Mouse (Mus musculus): Measurements from ENCODE around the gene Lig3. TPM values are rescaled to one million over a fixed set of nuclear protein-coding genes. Genes with fewer than 3 reads are reported as not detected.

The Lig3 gene
- polyA plus RNA-seq (2015; fragmentation: Nextera tagmentation; extraction: Ambion mirVana), result 25.6 and 28.5 TPM in 2 replicates

GRCm38 (mm10) chr11:82780983-82781903 lies at the start of gene Lig3:
Lig3 (plus strand) TSS chr11:82781108.
- Histone ChIP-seq H3K27me3 (ENCODE audit: control insufficient read depth, insufficient read depth, low read depth, low read length) (no peaks in the 10 kb centered on the region), H3K4me3 (ENCODE audit: low read depth, low read length) (peak within 1 kb of the TSS; percentile 67), H3K36me3 (ENCODE audit: control insufficient read depth, insufficient read depth, low read length) (peaks cover 2% of the 10 kb centered on the region; the same call in 1 of the 2 replicates), H3K9ac (ENCODE audit: low read depth, low read length) (peak within 1 kb of the TSS; percentile 94), H3K27ac (ENCODE audit: low read length) (peak within 1 kb of the TSS; percentile 98), H3K4me1 (ENCODE audit: control insufficient read depth, insufficient read depth, low read length) (peaks cover 18% of the 10 kb centered on the region), H3K9me3 (replicated peaks; ENCODE audit: control insufficient read depth, low read length, poor library complexity, severe bottlenecking) (no peaks in the 10 kb centered on the region), H3K4me2 (ENCODE audit: low read length) (peak within 1 kb of the TSS; percentile 78)
- peak; percentile 96 for ATAC-seq
- WGBS, result under 1% methylated on average over 73 of the region's 90 CpGs

GRCm38 (mm10) chr11:82734227-82734626 lies 46.7 kb upstream of the Lig3 start:
- H3K4me2 ChIP-seq (ENCODE audit: low read length), result no peak overlapping the region
- H3K27ac ChIP-seq (ENCODE audit: low read length), result no peak overlapping the region
- H3K4me1 ChIP-seq (ENCODE audit: control insufficient read depth, insufficient read depth, low read length), result no peaks in the 10 kb centered on the region
- ATAC-seq, result no peak
- no peaks in the 10 kb centered on the region for H3K27me3 ChIP-seq (ENCODE audit: control insufficient read depth, insufficient read depth, low read depth, low read length)
- no peak overlapping the region for H3K9ac ChIP-seq (ENCODE audit: low read depth, low read length)
- no peaks in the 10 kb centered on the region for H3K9me3 ChIP-seq (replicated peaks; ENCODE audit: control insufficient read depth, low read length, poor library complexity, severe bottlenecking)
- no peak overlapping the region for H3K4me3 ChIP-seq (ENCODE audit: low read depth, low read length)
- no peaks in the 10 kb centered on the region for H3K36me3 ChIP-seq (ENCODE audit: control insufficient read depth, insufficient read depth, low read length)

DNA sequence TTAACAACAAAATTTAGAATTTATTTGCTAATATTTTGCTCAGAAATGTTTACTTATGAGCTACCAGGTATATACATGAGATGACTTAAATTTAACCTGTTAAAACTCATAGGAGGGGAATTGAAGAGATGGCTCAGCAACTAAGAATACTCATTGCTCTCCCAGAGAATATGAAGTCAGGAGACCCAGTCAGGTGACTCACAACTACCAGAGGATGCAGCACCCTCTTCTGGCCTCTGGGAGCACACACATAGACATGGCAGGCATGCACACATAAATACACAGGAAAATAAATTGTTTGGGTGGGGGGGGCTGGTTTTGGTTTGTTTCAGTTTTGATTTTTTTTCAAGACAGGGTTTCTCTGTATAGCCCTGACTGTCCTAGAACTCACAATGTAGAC lies 41.9 kb upstream of the Lig3 start:
- no peaks in the 10 kb centered on the region for H3K27me3 ChIP-seq (ENCODE audit: control insufficient read depth, insufficient read depth, low read depth, low read length)
- ATAC-seq, result no peak
- H3K9ac ChIP-seq (ENCODE audit: low read depth, low read length), result no peak overlapping the region
- no peak overlapping the region for H3K27ac ChIP-seq (ENCODE audit: low read length)
- H3K9me3 ChIP-seq (replicated peaks; ENCODE audit: control insufficient read depth, low read length, poor library complexity, severe bottlenecking), result no peaks in the 10 kb centered on the region
- H3K4me1 ChIP-seq (ENCODE audit: control insufficient read depth, insufficient read depth, low read length), result no peaks in the 10 kb centered on the region
- H3K4me3 ChIP-seq (ENCODE audit: low read depth, low read length), result no peak overlapping the region
- H3K36me3 ChIP-seq (ENCODE audit: control insufficient read depth, insufficient read depth, low read length), result no peaks in the 10 kb centered on the region
- no peak overlapping the region for H3K4me2 ChIP-seq (ENCODE audit: low read length)

DNA sequence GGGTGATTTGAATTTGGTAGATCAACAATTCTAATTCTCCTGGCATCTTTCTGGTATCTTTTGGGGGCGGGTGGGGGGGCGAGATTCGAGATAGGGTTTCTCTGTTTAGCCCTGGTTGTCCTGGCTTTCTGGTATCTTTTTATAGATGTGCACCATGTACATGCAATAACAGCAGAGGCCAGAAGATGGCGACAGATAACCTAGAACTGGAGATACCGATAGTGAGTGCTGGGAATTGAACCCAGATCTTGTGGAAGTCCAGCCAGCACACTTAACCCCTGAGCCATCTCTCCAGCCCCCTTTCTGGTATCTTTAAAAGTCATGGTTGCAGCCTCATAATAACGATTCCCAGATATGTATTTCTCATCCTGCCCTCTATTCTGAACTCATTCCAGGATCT lies 34.8 kb upstream of the Lig3 start:
- no peak for ATAC-seq
- 38% methylated on average over 6 of the region's 6 CpGs for WGBS

GRCm38 (mm10) chr11:82746857-82747366 lies 34.0 kb upstream of the Lig3 start:
- Histone ChIP-seq H3K4me3 (ENCODE audit: low read depth, low read length) (no peak overlapping the region), H3K9ac (ENCODE audit: low read depth, low read length) (no peak overlapping the region), H3K27me3 (ENCODE audit: control insufficient read depth, insufficient read depth, low read depth, low read length) (no peaks in the 10 kb centered on the region), H3K36me3 (ENCODE audit: control insufficient read depth, insufficient read depth, low read length) (no peaks in the 10 kb centered on the region), H3K9me3 (replicated peaks; ENCODE audit: control insufficient read depth, low read length, poor library complexity, severe bottlenecking) (no peaks in the 10 kb centered on the region), H3K4me1 (ENCODE audit: control insufficient read depth, insufficient read depth, low read length) (no peaks in the 10 kb centered on the region), H3K27ac (ENCODE audit: low read length) (no peak overlapping the region), H3K4me2 (ENCODE audit: low read length) (no peak overlapping the region)
- WGBS, result 85% methylated on average over 8 of the region's 8 CpGs
- no peak for ATAC-seq

More for the DNA sequence above, 34.8 kb upstream of the Lig3 start:
- no peaks in the 10 kb centered on the region for H3K36me3 ChIP-seq (ENCODE audit: control insufficient read depth, insufficient read depth, low read length)
- H3K4me1 ChIP-seq (ENCODE audit: control insufficient read depth, insufficient read depth, low read length), result no peaks in the 10 kb centered on the region
- no peak overlapping the region for H3K4me3 ChIP-seq (ENCODE audit: low read depth, low read length)
- no peaks in the 10 kb centered on the region for H3K27me3 ChIP-seq (ENCODE audit: control insufficient read depth, insufficient read depth, low read depth, low read length)
- H3K9ac ChIP-seq (ENCODE audit: low read depth, low read length), result no peak overlapping the region
- H3K4me2 ChIP-seq (ENCODE audit: low read length), result no peak overlapping the region
- H3K9me3 ChIP-seq (replicated peaks; ENCODE audit: control insufficient read depth, low read length, poor library complexity, severe bottlenecking), result no peaks in the 10 kb centered on the region
- no peak overlapping the region for H3K27ac ChIP-seq (ENCODE audit: low read length)

- Histone ChIP-seq H3K9ac (ENCODE audit: low read depth, low read length) (no peak overlapping the region), H3K4me2 (ENCODE audit: low read length) (no peak overlapping the region), H3K27me3 (ENCODE audit: control insufficient read depth, insufficient read depth, low read depth, low read length) (no peaks in the 10 kb centered on the region), H3K27ac (ENCODE audit: low read length) (no peak overlapping the region), H3K36me3 (ENCODE audit: control insufficient read depth, insufficient read depth, low read length) (no peaks in the 10 kb centered on the region), H3K4me3 (ENCODE audit: low read depth, low read length) (no peak overlapping the region), H3K9me3 (replicated peaks; ENCODE audit: control insufficient read depth, low read length, poor library complexity, severe bottlenecking) (no peaks in the 10 kb centered on the region), H3K4me1 (ENCODE audit: control insufficient read depth, insufficient read depth, low read length) (no peaks in the 10 kb centered on the region)
- WGBS, result 77% methylated on average over 5 of the region's 6 CpGs
- no peak for ATAC-seq
Observed at GRCm38 (mm10) chr11:82752349-82753115, 28.4 kb upstream of the Lig3 start.

- H3K27me3 ChIP-seq (ENCODE audit: control insufficient read depth, insufficient read depth, low read depth, low read length), result no peaks in the 10 kb centered on the region
- H3K4me2 ChIP-seq (ENCODE audit: low read length), result no peak overlapping the region
- ATAC-seq, result no peak
- H3K27ac ChIP-seq (ENCODE audit: low read length), result no peak overlapping the region
- H3K36me3 ChIP-seq (ENCODE audit: control insufficient read depth, insufficient read depth, low read length), result no peaks in the 10 kb centered on the region
- H3K4me3 ChIP-seq (ENCODE audit: low read depth, low read length), result no peak overlapping the region
- no peaks in the 10 kb centered on the region for H3K9me3 ChIP-seq (replicated peaks; ENCODE audit: control insufficient read depth, low read length, poor library complexity, severe bottlenecking)
- no peak overlapping the region for H3K9ac ChIP-seq (ENCODE audit: low read depth, low read length)
- H3K4me1 ChIP-seq (ENCODE audit: control insufficient read depth, insufficient read depth, low read length), result no peaks in the 10 kb centered on the region
- 87% methylated on average over 1 of the region's 1 CpGs for WGBS
Observed at GRCm38 (mm10) chr11:82755919-82756318, 25.0 kb upstream of the Lig3 start.

DNA sequence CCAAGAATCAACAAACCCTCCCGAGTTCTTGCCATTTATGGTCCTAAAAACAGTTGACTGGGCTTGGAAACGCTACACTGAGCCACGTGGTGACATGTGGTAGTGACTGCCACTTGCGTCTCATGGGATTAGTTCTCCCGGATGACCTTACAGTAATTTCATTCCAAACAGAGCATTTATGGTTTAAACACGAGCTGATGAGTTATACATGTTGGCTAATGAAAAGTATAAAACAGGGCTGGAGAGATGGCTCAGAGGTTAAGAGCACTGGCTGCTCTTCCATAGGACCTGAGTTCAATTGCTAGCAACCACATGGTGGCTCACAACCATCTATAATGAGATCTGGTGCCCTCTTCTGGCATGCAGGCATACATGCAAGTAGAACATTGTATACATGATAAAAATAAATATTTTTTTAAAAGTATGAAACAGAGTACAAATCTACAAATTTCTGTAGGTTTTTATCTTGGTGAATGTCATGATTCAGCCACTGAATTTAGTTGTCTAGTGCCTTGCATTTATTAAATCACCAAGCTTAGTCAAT lies 18.6 kb upstream of the Lig3 start:
- peaks cover 23% of the 10 kb centered on the region for H3K4me1 ChIP-seq (ENCODE audit: control insufficient read depth, insufficient read depth, low read length)
- H3K9me3 ChIP-seq (replicated peaks; ENCODE audit: control insufficient read depth, low read length, poor library complexity, severe bottlenecking), result no peaks in the 10 kb centered on the region
- H3K27ac ChIP-seq (ENCODE audit: low read length), result no peak overlapping the region
- WGBS, result 87% methylated on average over 6 of the region's 6 CpGs
- H3K4me2 ChIP-seq (ENCODE audit: low read length), result no peak overlapping the region
- no peak for ATAC-seq
- H3K36me3 ChIP-seq (ENCODE audit: control insufficient read depth, insufficient read depth, low read length), result no peaks in the 10 kb centered on the region
- no peak overlapping the region for H3K4me3 ChIP-seq (ENCODE audit: low read depth, low read length)
- no peak overlapping the region for H3K9ac ChIP-seq (ENCODE audit: low read depth, low read length)
- no peaks in the 10 kb centered on the region for H3K27me3 ChIP-seq (ENCODE audit: control insufficient read depth, insufficient read depth, low read depth, low read length)

Measured in midbrain, embryonic 16.5 days (tissue).